Mouse (Mus musculus) G1E (cell line): ENCODE data around the gene Podxl.

ENCODE experiments used
- CTCF ChIP-seq: IDR thresholded peaks from 2 replicates; pipeline ENCODE4 v1.5.1; 2012; ENCODE audit warnings: low read depth, low read length, inconsistent platforms, mixed read lengths
- TAL1 ChIP-seq: conservative IDR thresholded peaks from 2 replicates; pipeline ENCODE4 v1.6.1; 2012; ENCODE audit warnings: low read depth, low read length, inconsistent platforms, mixed read lengths

GRCm38 (mm10) chr6:31495122-31495731, 68.6 kb downstream of the Podxl start:
- TF ChIP-seq TAL1 (no peak), CTCF (no peak)
